Mouse (Mus musculus): ENCODE measurements around the gene A4gnt.

GRCm38 (mm10) chr9:99568023-99568346 is 44.3 kb upstream of the A4gnt start:
- no peak for TF ChIP-seq POLR2A (IDR thresholded peaks at IDR 0.05; ENCODE audit: control insufficient read depth, low read depth, low read length)
- no peak for TF ChIP-seq CTCF (IDR thresholded peaks at IDR 0.05; ENCODE audit: control insufficient read depth, insufficient read depth, insufficient replicate concordance, low read depth, low read length)

Data from testis, adult 2 months (tissue).